In genomic region chr6:146578586-146578985, GRCm38 (mm10) we compare ENCODE assay signal across 8 mouse cellular contexts. TPM values are rescaled to one million over a fixed set of nuclear protein-coding genes. Genes with fewer than 3 reads are reported as not detected.
DNase-seq lines count a peak whose midpoint lies in the region; ATAC-seq and TF ChIP-seq lines count a peak whose summit lies in the region.

No protein-coding gene starts in this region.

- peak overlapping the region; percentile 76 for H3K4me2 ChIP-seq in hindbrain, embryonic 13.5 days
- H3K4me2 ChIP-seq in neural tube, embryonic 12.5 days (replicated peaks), result peak overlapping the region; percentile 76

- peak overlapping the region; percentile 91 for H3K27ac ChIP-seq in embryonic fibroblast, embryonic 13.5 days (ENCODE audit: insufficient read depth, low read length)
- H3K27ac ChIP-seq in hindbrain, embryonic 13.5 days, result peak overlapping the region; percentile 98
- H3K27ac ChIP-seq in neural tube, embryonic 12.5 days, result no peak overlapping the region

- WGBS in hindbrain, embryonic 13.5 days, result 14% methylated on average over 7 of the region's 7 CpGs
- WGBS in neural tube, embryonic 12.5 days, result 16% methylated on average over 7 of the region's 7 CpGs

- H3K36me3 ChIP-seq in hindbrain, embryonic 13.5 days, result no peaks in the 10 kb centered on the region
- H3K36me3 ChIP-seq in neural tube, embryonic 12.5 days, result no peaks in the 10 kb centered on the region

- no peaks in the 10 kb centered on the region for H3K27me3 ChIP-seq in hindbrain, embryonic 13.5 days
- no peaks in the 10 kb centered on the region for H3K27me3 ChIP-seq in neural tube, embryonic 12.5 days (replicated peaks)

- no peak for ATAC-seq in hindbrain, embryonic 13.5 days (ENCODE audit: low FRiP score)
- ATAC-seq in neural tube, embryonic 12.5 days (ENCODE audit: low FRiP score, low read depth), result no peak

- no peak for TF ChIP-seq CTCF in embryonic fibroblast, embryonic 13.5 days (IDR thresholded peaks at IDR 0.05; ENCODE audit: borderline replicate concordance, insufficient read depth, low read length)

- H3K9ac ChIP-seq in hindbrain, embryonic 13.5 days, result peak overlapping the region; percentile 81
- peak overlapping the region; percentile 90 for H3K9ac ChIP-seq in neural tube, embryonic 12.5 days

- no peak for TF ChIP-seq POLR2A in embryonic fibroblast, embryonic 13.5 days (IDR thresholded peaks at IDR 0.05; ENCODE audit: low read depth, low read length)

- intact Hi-C loops in heart, postnatal 25 days (cut with DNase I), result loop anchor here (5.0 kb wide), 1 partner anchor 76 kb away; the partner anchor contains the start of gene Itpr2
- intact Hi-C loops in gastrocnemius, postnatal 14 days (cut with DNase I; ENCODE audit: low total_unique reads), result no loop called here

- peak overlapping the region; percentile 98 for H3K4me3 ChIP-seq in embryonic fibroblast, embryonic 13.5 days (ENCODE audit: insufficient read depth, low read length)
- H3K4me3 ChIP-seq in hindbrain, embryonic 13.5 days, result peak overlapping the region; percentile 58
- peak overlapping the region; percentile 70 for H3K4me3 ChIP-seq in neural tube, embryonic 12.5 days

- H3K9me3 ChIP-seq in hindbrain, embryonic 13.5 days, result no peaks in the 10 kb centered on the region
- no peaks in the 10 kb centered on the region for H3K9me3 ChIP-seq in neural tube, embryonic 12.5 days

- DNase-seq in heart, adult 18-20 months, result peak; percentile 6 to 31
- no peak for DNase-seq in heart, postnatal 25 days (ENCODE audit: low spot score)
- peak; percentile 20 for DNase-seq in T-cell, adult 2 months (ENCODE audit: low spot score)
- DNase-seq in liver, result peak; percentile 59
- DNase-seq in gastrocnemius, postnatal 14 days, result no peak

- H3K4me1 ChIP-seq in embryonic fibroblast, embryonic 13.5 days (ENCODE audit: control insufficient read depth, insufficient read depth, low read length), result no peaks in the 10 kb centered on the region
- peaks cover 43% of the 10 kb centered on the region for H3K4me1 ChIP-seq in hindbrain, embryonic 13.5 days (replicated peaks)
- peaks cover 29% of the 10 kb centered on the region for H3K4me1 ChIP-seq in neural tube, embryonic 12.5 days

RNA-seq across cellular contexts. Expression of gene Ints13, which starts 1.0 kb away (rescaled TPM):
- 10 to 100 TPM; 13.7 to 20.1 TPM for total RNA-seq in heart, adult 18-20 months (2021)
- total RNA-seq in heart, postnatal 25 days (2021), result 10 to 100 TPM; 20.7 to 21.3 TPM
- polyA plus RNA-seq in embryonic fibroblast, embryonic 13.5 days (2011; ENCODE audit: insufficient read length, low read depth, missing spikeins), result 48.3 and 55.2 TPM in 2 replicates
- 60.4 and 60.8 TPM in 2 replicates for polyA plus RNA-seq in hindbrain, embryonic 13.5 days (2015; fragmentation: Nextera tagmentation; extraction: Ambion mirVana)
- polyA plus RNA-seq in neural tube, embryonic 12.5 days (2016; fragmentation: Nextera tagmentation; extraction: Ambion mirVana), result 76.6 and 76.9 TPM in 2 replicates
- total RNA-seq in gastrocnemius, postnatal 14 days (2021), result 10 to 100 TPM; 14.9 to 15.7 TPM

RNA-seq across cellular contexts. Expression of gene Fgfr1op2, which starts 1.6 kb away (rescaled TPM):
- 10 to 100 TPM; 64.8 to 73.0 TPM for total RNA-seq in heart, adult 18-20 months (2021)
- 10 to 100 TPM; 65.2 to 67.2 TPM for total RNA-seq in heart, postnatal 25 days (2021)
- 101 and 107 TPM in 2 replicates for polyA plus RNA-seq in embryonic fibroblast, embryonic 13.5 days (2011; ENCODE audit: insufficient read length, low read depth, missing spikeins)
- 48.7 and 53.1 TPM in 2 replicates for polyA plus RNA-seq in hindbrain, embryonic 13.5 days (2015; fragmentation: Nextera tagmentation; extraction: Ambion mirVana)
- 64.4 and 68.9 TPM in 2 replicates for polyA plus RNA-seq in neural tube, embryonic 12.5 days (2016; fragmentation: Nextera tagmentation; extraction: Ambion mirVana)
- total RNA-seq in gastrocnemius, postnatal 14 days (2021), result 10 to 100 TPM; 43.6 to 48.5 TPM

Comparison
In these comparisons a context has a peak if more than half of its experiments do, and no peak if none do; other contexts are left out.
1. DNase-seq: peak in heart, adult 18-20 months (2 of 2), T-cell, adult 2 months (single experiment) and liver (single experiment); none in heart, postnatal 25 days (single experiment) and gastrocnemius, postnatal 14 days (single experiment).
2. Peak in every context shown above with its lines, with median percentiles within 50 percentile points of each other: H3K4me3 ChIP-seq.